Mouse (Mus musculus) liver, embryonic 13.5 days (tissue): ENCODE data around the gene Nfam1. TPM values are rescaled to one million over a fixed set of nuclear protein-coding genes. Genes with fewer than 3 reads are reported as not detected.

ENCODE experiments used
- ATAC-seq: fragments of 200-750 bp; cut with Nextera tagmentation; 2 replicates; pipeline ENCODE4 v1.8.0; 2017; ENCODE audit warnings: low read depth, mild to moderate bottlenecking, moderate number of reproducible peaks, moderate library complexity
- DNase-seq: peaks from one replicate; pipeline ENCODE4 v3.0.0; 2022
- H3K27ac ChIP-seq: fragments of 300-500 bp; sonication (generic); 2 replicates; pipeline ENCODE4 v1.5.1; 2015; ENCODE audit warnings: moderate library complexity, mild to moderate bottlenecking, inconsistent platforms
- H3K27me3 ChIP-seq: fragments of 300-500 bp; sonication (generic); 2 replicates; pipeline ENCODE4 v1.6.1; 2015; ENCODE audit warnings: mild to moderate bottlenecking, inconsistent platforms
- H3K36me3 ChIP-seq: fragments of 300-500 bp; sonication (generic); 2 replicates; pipeline ENCODE4 v1.6.1; 2015; ENCODE audit warnings: mild to moderate bottlenecking, inconsistent platforms
- H3K4me1 ChIP-seq: fragments of 300-500 bp; sonication (generic); replicated peaks from 2 replicates; pipeline ENCODE4 v1.6.1; 2015; ENCODE audit warnings: inconsistent platforms
- H3K4me2 ChIP-seq: fragments of 300-500 bp; sonication (generic); 2 replicates; pipeline ENCODE4 v1.6.1; 2015; ENCODE audit warnings: inconsistent platforms, mild to moderate bottlenecking, moderate library complexity
- H3K4me3 ChIP-seq: fragments of 300-500 bp; sonication (generic); replicated peaks from 2 replicates; pipeline ENCODE4 v1.5.1; 2015; ENCODE audit warnings: mild to moderate bottlenecking, inconsistent platforms
- H3K9ac ChIP-seq: fragments of 300-500 bp; sonication (generic); 2 replicates; pipeline ENCODE4 v1.6.1; 2015; ENCODE audit warnings: mild to moderate bottlenecking, inconsistent platforms
- H3K9me3 ChIP-seq: fragments of 300-500 bp; sonication (generic); replicated peaks from 2 replicates; pipeline ENCODE4 v1.6.1; 2016; ENCODE audit warnings: inconsistent platforms
- WGBS: fragments of 180-500 bp; shearing (Covaris S2); methylation state at CpG from one replicate; pipeline ENCODE4 v1.1.7; 2015; ENCODE audit not compliant: insufficient replicate concordance; 5-methylcytosine and 5-hydroxymethylcytosine counted together
- polyA plus RNA-seq: library from polyadenylated mRNA; unstranded; fragments of >200 nt; fragmentation: Nextera tagmentation; extraction: Ambion mirVana; gene quantifications from 2 replicates; pipeline ENCODE4 v1.2.1, GENCODE M21; 2015

The Nfam1 gene
- polyA plus RNA-seq, 1 experiment from 2014 or later = 5.9 TPM

GRCm38 (mm10) chr15:82968449-82968848 lies 64.7 kb downstream of the Nfam1 start:
- DNase-seq (no peak), ATAC-seq (no peak)
- Histone ChIP-seq H3K27ac (no peak overlapping the region), H3K4me3 (no peak overlapping the region), H3K36me3 (no peaks in the 10 kb centered on the region), H3K27me3 (peaks cover 53% of the 10 kb centered on the region), H3K9ac (no peak overlapping the region), H3K4me2 (peak overlapping the region; percentile 24; the same call in 1 of the 2 replicates), H3K9me3 (no peaks in the 10 kb centered on the region), H3K4me1 (peaks cover 14% of the 10 kb centered on the region)
- 5% methylated on average over 22 of the region's 22 CpGs for WGBS

DNA sequence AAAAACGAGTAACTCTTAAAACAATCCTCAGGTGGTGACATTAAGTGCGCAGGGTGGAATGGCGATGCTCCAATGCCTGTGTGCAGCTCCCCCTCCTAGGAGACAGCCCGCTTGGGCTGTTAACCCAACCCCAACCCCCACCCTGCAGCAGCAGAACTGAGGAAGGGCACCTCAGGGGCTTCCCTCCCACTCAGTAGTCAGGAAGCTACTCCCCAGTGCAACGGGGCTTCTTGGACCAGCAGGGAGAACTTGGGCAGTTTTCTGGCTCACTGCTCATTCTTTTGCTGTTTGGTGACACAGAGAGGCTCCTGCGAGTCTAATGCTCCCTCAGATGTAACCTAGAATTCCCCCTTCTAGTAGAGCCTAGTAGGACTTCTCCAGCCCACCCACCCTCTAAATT lies 65.2 kb downstream of the Nfam1 start:
- H3K4me2 ChIP-seq = no peak overlapping the region
- DNase-seq (no peak), ATAC-seq (no peak)
- no peak overlapping the region for H3K27ac ChIP-seq
- H3K9ac ChIP-seq = no peak overlapping the region
- H3K27me3 ChIP-seq = peaks cover 58% of the 10 kb centered on the region
- 29% methylated on average over 6 of the region's 6 CpGs for WGBS
- H3K4me3 ChIP-seq = no peak overlapping the region
- no peaks in the 10 kb centered on the region for H3K9me3 ChIP-seq
- H3K4me1 ChIP-seq = peaks cover 14% of the 10 kb centered on the region
- no peaks in the 10 kb centered on the region for H3K36me3 ChIP-seq

GRCm38 (mm10) chr15:82964266-82964825 lies 68.8 kb downstream of the Nfam1 start:
- Histone ChIP-seq H3K9ac (no peak overlapping the region), H3K27ac (no peak overlapping the region), H3K4me2 (no peak overlapping the region), H3K4me3 (no peak overlapping the region), H3K36me3 (no peaks in the 10 kb centered on the region), H3K27me3 (peaks cover 94% of the 10 kb centered on the region), H3K4me1 (peaks cover 21% of the 10 kb centered on the region), H3K9me3 (no peaks in the 10 kb centered on the region)
- DNase-seq = no peak
- no peak for ATAC-seq
- 67% methylated on average over 14 of the region's 14 CpGs for WGBS

GRCm38 (mm10) chr15:82963556-82964156 lies 69.5 kb downstream of the Nfam1 start:
- H3K9me3 ChIP-seq = no peaks in the 10 kb centered on the region
- H3K4me2 ChIP-seq = peak overlapping the region; percentile 63
- no peak overlapping the region for H3K27ac ChIP-seq
- WGBS = 2% methylated on average over 42 of the region's 82 CpGs
- H3K27me3 ChIP-seq = peaks cover 97% of the 10 kb centered on the region
- H3K4me1 ChIP-seq = peaks cover 16% of the 10 kb centered on the region
- no peak for ATAC-seq
- H3K4me3 ChIP-seq = peak overlapping the region; percentile 36
- no peak overlapping the region for H3K9ac ChIP-seq
- no peak for DNase-seq
- H3K36me3 ChIP-seq = no peaks in the 10 kb centered on the region

DNA sequence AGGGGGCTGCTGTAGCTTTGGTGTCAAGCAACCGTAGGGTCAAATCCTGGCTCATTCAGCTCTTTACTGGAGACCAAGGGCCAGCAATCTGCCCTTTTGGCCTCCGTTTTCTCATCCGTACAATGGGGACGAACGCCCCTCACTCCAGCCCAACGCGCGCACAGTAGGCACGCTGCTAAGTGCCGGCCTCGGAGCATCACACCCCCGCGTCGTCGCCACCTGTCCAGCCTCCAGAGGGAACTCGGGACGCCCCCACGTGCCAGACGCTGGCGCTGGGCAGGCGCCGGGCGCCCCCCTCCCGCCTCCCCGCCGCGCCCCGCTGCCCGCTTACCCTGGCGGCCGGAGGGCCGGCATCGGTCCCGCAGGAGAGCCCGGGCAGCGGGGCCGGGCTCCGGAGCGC lies 70.0 kb downstream of the Nfam1 start:
- 4% methylated on average over 20 of the region's 39 CpGs for WGBS
- DNase-seq (no peak), ATAC-seq (no peak)
- 0 out of 2 replicates have a peak overlapping the region, but pooled peaks have one; percentile 29 for H3K9ac ChIP-seq
- H3K9me3 ChIP-seq = no peaks in the 10 kb centered on the region
- peaks cover 14% of the 10 kb centered on the region for H3K4me1 ChIP-seq
- no peak overlapping the region for H3K27ac ChIP-seq
- peaks cover 97% of the 10 kb centered on the region for H3K27me3 ChIP-seq
- H3K4me2 ChIP-seq = peak overlapping the region; percentile 63
- H3K36me3 ChIP-seq = no peaks in the 10 kb centered on the region
- H3K4me3 ChIP-seq = peak overlapping the region; percentile 49

GRCm38 (mm10) chr15:82962536-82962935 lies 70.6 kb downstream of the Nfam1 start:
- Histone ChIP-seq H3K4me3 (no peak overlapping the region), H3K9me3 (no peaks in the 10 kb centered on the region), H3K4me1 (peaks cover 11% of the 10 kb centered on the region; the same call in 1 of the 2 replicates), H3K27me3 (peaks cover 98% of the 10 kb centered on the region), H3K9ac (no peak overlapping the region), H3K4me2 (peak overlapping the region; percentile 63), H3K27ac (no peak overlapping the region), H3K36me3 (no peaks in the 10 kb centered on the region)
- WGBS = 35% methylated on average over 4 of the region's 4 CpGs
- ATAC-seq (no peak), DNase-seq (no peak)

- no peaks in the 10 kb centered on the region for H3K9me3 ChIP-seq
- ATAC-seq (no peak), DNase-seq (no peak)
- peaks cover 89% of the 10 kb centered on the region for H3K27me3 ChIP-seq
- 3% methylated on average over 23 of the region's 26 CpGs for WGBS
- no peaks in the 10 kb centered on the region for H3K36me3 ChIP-seq
- H3K9ac ChIP-seq = no peak overlapping the region
- H3K4me1 ChIP-seq = peaks cover 11% of the 10 kb centered on the region; the same call in 1 of the 2 replicates
- H3K4me3 ChIP-seq = no peak overlapping the region
- H3K27ac ChIP-seq = no peak overlapping the region
- H3K4me2 ChIP-seq = peak overlapping the region; percentile 26; the same call in 1 of the 2 replicates
Measured at GRCm38 (mm10) chr15:82960786-82961561, 72.1 kb downstream of the Nfam1 start.

- peaks cover 11% of the 10 kb centered on the region; the same call in 1 of the 2 replicates for H3K4me1 ChIP-seq
- H3K27me3 ChIP-seq = peaks cover 86% of the 10 kb centered on the region
- WGBS = 28% methylated on average over 12 of the region's 12 CpGs
- H3K36me3 ChIP-seq = no peaks in the 10 kb centered on the region
- no peak overlapping the region for H3K4me3 ChIP-seq
- no peak overlapping the region for H3K27ac ChIP-seq
- no peak overlapping the region for H3K9ac ChIP-seq
- no peak overlapping the region for H3K4me2 ChIP-seq
- H3K9me3 ChIP-seq = no peaks in the 10 kb centered on the region
- ATAC-seq (no peak), DNase-seq (no peak)
Measured at GRCm38 (mm10) chr15:82959151-82959550, 74.0 kb downstream of the Nfam1 start.

DNA sequence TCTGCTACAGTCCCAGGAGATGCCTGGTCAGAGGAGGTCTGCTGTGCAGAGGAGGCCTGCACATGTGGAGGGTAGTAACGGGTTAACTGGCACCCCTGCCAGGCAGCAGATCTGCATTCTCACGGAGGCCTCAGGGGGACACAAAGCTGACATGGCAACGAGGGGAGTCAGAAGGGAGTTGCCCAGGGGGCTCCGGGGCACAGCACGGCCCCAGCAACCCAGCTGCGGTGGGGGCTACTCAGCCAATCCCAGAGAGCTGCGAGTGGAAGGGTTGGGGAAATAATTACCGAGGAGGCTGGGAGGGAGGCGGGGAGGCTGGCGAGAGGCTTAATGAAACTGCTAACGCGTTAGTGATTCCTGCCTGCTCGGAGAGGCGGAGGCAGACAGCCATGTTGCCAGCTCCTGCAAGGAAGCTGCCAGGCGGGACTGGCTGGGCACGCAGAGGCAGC lies 74.8 kb downstream of the Nfam1 start:
- H3K4me1 ChIP-seq = peaks cover 11% of the 10 kb centered on the region; the same call in 1 of the 2 replicates
- H3K9me3 ChIP-seq = no peaks in the 10 kb centered on the region
- H3K9ac ChIP-seq = no peak overlapping the region
- peaks cover 86% of the 10 kb centered on the region for H3K27me3 ChIP-seq
- DNase-seq (no peak), ATAC-seq (no peak)
- WGBS = 14% methylated on average over 16 of the region's 16 CpGs
- H3K36me3 ChIP-seq = no peaks in the 10 kb centered on the region
- H3K4me2 ChIP-seq = no peak overlapping the region
- no peak overlapping the region for H3K27ac ChIP-seq
- no peak overlapping the region for H3K4me3 ChIP-seq

GRCm38 (mm10) chr15:82956721-82957120 lies 76.4 kb downstream of the Nfam1 start:
- DNase-seq (no peak), ATAC-seq (peak; percentile 39; the same call in 1 of the 2 replicates)
- no peaks in the 10 kb centered on the region for H3K36me3 ChIP-seq
- H3K9me3 ChIP-seq = no peaks in the 10 kb centered on the region
- H3K27ac ChIP-seq = no peak overlapping the region
- H3K9ac ChIP-seq = no peak overlapping the region
- H3K4me3 ChIP-seq = no peak overlapping the region
- peaks cover 86% of the 10 kb centered on the region for H3K27me3 ChIP-seq
- H3K4me1 ChIP-seq = peaks cover 11% of the 10 kb centered on the region; the same call in 1 of the 2 replicates
- WGBS = 17% methylated on average over 4 of the region's 4 CpGs
- H3K4me2 ChIP-seq = no peak overlapping the region

GRCm38 (mm10) chr15:82956310-82956709 lies 76.8 kb downstream of the Nfam1 start:
- Histone ChIP-seq H3K9me3 (no peaks in the 10 kb centered on the region), H3K27ac (no peak overlapping the region), H3K27me3 (peaks cover 86% of the 10 kb centered on the region), H3K4me3 (no peak overlapping the region), H3K4me1 (peaks cover 11% of the 10 kb centered on the region; the same call in 1 of the 2 replicates), H3K9ac (no peak overlapping the region), H3K36me3 (no peaks in the 10 kb centered on the region), H3K4me2 (no peak overlapping the region)
- DNase-seq (no peak), ATAC-seq (no peak)
- WGBS = 38% methylated on average over 3 of the region's 3 CpGs
